Mouse (Mus musculus) cerebellum, adult 2 months (tissue): ENCODE data around the gene Aldh1l1.

Experiments used
- CTCF ChIP-seq: fragments of 200-500 bp; IDR thresholded peaks from 2 replicates; pipeline ENCODE4 v1.5.1; 2011; ENCODE audit warnings: low read depth, mild to moderate bottlenecking, control low read depth, low read length, moderate library complexity, borderline replicate concordance; ENCODE audit not compliant: insufficient read depth
- POLR2A ChIP-seq: fragments of 200-500 bp; IDR thresholded peaks from 2 replicates; pipeline ENCODE4 v1.6.1; 2011; ENCODE audit warnings: low read length, control low read depth, borderline replicate concordance; ENCODE audit not compliant: insufficient read depth

DNA sequence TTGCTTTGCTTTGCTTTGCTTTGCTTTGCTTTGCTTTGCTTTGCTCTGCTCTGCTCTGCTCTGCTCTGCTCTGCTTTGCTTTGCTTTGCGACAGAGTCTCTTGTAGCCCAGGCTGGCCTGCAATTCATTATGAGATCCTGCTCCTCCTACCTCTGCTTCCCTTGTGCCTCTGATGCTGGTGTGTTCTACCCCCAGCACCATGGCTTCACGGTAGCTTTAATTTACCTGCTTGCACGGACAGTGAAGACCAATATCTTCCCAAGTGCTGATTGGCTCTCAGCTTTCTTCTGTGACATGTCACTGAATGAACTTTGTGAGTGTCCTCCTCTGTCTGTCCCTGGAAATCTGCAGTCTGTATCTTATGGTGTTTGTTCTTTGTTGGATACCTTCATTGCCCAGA is 49.2 kb upstream of the Aldh1l1 start:
- TF ChIP-seq CTCF (no peak), POLR2A (no peak)
